Mouse (Mus musculus): ENCODE results near the gene Gstm4.

Gene Gstm4

DNA sequence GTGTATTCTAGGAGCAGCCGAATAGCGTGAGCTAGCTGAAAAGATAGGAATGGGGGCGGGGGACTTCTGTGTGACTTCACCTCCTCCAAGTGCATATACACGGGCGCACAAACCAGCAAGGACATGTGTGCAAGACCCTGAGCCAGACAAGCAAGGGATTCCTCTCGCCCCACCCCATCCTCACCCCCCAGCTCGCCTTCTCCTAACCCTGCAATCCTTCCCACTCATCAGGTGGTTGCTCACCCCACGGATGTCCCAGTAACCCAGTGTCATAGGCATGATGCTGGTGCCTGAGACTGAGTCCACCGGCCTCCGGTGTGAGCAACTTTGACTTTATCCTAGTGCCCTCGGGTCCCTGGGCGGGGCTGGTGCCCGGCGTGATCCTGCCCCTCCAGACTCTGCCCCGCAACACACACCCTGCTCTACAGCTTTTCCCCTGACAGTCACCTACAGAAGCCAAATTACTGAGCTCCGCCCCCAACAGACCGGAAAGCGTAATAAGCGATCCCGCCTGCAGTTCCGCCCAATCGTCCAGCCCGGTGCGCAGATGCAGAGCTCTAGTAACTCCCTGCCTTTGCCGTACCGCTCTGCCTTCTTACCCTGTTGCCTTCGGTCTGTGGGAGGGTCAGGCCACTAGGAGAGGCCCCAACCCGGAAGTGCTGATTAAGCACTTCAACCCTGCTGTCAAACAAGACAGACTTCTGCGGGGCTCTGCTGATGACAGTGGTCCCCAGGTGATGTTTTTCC lies at the start of gene Gstm4:
Gene Gstm4 (minus strand): TSS at position 501 of the 747 bp plus-strand sequence.
- DNase-seq = peak; percentile 91

DNA sequence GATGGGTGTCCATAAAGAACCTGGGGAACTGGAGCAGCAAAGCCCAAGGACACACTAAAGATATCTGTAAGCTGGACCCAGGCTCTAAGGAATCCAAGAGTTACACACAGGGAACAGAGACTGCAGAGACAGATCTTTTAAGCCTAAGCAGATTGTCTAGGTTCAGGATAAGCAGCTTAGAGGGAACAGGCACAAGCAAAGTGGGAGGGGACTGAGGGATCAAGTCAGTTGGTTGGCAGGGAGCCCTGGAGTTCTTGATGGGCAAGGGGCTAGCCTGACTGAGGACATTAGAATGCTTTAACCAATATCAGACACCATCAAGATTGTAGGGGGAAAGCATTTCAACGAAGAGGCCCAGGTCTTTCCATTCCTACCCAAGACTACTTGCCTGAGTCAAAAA lies 49.5 kb upstream of the Gstm4 start:
- DNase-seq = no peak

DNA sequence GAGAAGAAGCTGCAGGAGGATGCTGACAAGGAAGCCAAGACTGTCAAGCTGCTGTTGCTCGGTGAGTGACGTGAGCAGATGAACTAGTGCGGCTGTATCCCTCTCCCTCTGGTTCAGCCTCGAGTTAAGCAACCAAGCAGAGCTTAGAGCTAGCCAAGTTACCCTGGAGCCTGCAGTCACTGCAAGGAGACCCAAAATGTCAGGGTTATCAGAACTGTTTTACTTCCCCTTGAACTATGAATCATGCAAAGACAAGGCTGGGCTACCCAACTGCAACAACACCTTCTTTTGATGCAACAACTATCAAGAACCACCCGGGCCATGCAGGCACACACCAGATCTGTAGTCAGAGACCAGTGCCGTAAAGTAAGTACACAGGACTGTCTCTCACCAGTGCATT lies 48.6 kb upstream of the Gstm4 start:
- no peak for DNase-seq

DNA sequence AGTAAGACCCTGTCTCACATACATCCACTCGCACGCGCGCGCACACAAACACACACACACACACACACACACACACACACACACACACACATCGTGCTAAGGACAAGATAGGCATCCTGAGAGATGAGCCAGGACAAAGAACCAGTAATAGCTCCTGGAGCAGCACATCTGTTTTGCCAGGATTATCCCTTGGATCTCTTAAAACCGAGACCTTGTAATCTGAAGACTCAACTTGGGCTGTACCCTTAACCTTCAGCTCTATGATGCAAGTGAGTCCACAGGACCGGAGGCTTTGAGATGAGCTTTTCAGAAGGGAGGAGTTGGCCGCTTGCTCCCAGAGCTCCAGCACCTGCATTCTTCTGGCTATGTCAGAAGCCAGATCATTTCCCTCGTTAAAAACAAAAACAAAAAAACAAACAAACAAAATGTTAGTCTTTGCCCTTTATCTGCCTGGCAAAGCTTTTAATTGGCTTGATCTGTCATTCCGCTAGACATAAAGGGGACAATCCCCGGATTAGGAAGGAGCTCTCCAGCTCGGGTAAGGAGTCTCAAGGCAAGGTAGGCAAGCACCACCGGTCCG lies 47.9 kb upstream of the Gstm4 start, which contains the start of gene Gnat2:
Gene Gnat2 (plus strand): TSS at position 254 of the 580 bp plus-strand sequence.
- DNase-seq = no peak

DNA sequence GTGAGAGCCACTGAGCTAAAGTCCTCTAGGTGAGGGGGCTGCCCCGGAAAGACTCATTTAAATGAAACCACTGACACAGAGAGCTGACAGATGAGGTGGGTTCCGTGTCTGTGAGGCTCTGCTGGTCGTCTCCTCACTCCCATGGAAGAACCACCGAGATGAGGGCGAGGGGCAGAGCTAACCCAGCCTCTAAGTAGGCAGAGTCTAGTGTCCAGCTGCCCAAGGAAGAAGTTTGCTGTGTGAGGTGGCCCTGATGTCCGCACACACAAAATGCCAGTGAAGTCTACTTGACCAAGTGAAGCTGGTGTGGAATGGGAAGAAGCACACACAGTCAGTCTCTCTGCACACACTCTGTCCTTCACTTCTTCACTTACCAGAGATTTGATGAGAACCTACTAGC lies 47.3 kb upstream of the Gstm4 start:
- no peak for DNase-seq

DNA sequence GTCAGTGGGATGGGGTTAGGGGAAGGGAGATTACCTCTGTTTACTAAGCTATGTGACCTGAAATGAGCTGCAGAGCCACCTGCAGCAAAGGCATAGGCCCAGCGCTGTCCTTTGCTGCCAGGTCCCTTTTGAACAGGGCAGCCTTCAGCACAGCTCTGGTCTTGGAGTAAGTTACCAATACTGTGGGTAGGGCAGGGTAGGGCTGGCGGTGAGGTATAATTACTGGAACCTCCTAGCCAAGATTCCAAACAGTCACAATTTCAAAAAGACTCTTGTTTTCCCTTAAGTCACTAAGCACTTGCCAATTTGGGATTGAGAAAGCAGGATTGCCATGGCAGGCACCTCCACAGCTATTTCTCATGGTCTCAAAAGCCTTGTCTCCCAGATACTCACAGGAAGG lies 45.9 kb upstream of the Gstm4 start:
- no peak for DNase-seq

DNA sequence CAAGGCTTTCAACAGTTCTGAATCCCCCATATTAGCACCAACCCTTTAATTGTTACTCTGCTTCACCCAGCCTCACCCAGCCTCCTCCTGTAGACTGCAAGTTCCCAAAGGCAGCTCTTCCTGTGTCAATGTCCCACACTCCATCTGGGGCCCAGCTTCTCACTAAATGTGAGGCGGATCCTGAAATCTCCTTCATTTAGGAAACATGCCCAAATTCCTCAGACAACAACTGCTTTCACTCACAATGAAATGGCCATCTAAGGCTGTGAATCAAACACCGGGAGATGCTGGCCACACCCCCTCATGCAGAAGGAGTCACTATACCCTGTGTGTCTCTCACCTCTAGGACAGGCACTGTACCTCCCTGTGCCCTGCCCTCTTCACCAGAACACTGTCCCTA lies 45.2 kb upstream of the Gstm4 start:
- DNase-seq = no peak

DNA sequence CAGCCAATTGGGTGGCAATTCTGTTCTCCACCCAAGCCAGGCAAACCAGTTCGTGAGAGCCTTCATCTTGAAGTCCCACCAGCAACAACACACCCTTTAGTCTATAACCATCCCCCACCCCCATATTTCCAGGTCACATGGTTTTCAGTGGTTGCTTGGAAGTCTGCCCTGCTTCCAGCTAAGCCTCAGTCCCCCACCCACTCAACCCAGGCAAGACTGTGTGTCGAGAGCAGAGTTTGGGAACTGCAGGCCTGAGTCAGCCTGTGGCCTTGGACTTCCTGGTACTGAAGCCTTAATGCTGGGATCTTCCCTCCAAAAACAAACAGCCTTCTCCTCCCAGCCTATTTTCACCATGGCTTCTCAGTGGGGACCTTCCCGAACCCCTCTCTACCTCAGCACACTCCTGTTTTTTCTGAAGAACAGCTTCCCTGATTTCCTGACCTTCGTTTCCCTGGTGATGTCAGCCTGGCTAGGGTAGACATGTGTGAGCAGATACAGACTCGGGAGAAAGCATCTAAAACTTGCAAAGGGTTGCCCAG lies 44.2 kb upstream of the Gstm4 start:
- DNase-seq = no peak

DNA sequence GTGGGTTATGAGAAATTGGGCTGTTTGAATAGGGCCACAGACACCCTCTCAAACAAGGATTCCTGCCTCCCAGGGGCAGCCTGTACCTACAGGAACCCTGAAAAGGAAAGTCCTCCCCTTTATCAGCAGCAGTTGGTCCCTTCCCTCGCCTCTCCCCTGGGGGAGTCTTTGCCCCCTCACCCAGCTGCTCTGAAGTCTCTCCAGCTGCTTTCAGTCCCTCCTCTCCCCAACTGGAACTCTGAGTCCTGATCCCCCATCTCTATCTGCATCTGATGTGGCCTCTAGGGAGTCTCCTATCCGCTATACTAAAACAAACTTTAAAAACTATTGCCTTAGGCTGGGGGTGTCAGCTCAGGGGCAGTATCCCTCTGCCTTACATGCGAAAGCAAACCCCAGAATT lies 42.6 kb upstream of the Gstm4 start:
- no peak for DNase-seq

DNA sequence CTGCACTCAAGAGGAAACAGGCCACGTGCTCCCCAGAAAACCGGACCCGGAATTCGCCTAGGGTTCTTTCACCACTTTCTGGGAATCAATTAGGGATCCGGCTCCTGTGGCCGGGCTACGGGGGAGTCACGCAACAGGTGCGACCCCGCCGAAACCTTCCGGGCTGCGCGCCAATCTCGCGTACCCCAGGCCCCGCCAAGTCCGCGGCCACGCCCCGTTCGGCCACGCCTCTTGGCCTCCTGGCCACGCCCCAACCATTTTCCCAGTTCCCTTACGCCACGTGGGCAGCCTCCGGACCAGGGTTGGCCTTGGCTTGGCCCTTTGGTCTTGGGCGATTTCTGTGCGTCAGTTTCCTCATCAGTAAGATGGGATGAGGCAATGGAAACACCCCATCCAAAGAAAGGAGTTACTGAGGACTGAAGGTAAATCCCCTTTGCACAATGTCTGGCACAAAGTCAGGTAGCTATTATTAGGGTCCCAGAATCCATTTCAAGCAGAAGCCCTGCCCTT lies 41.8 kb upstream of the Gstm4 start, which contains the start of gene Ampd2:
Gene Ampd2 (minus strand): TSS at position 182 of the 510 bp plus-strand sequence.
- peak; percentile 39 for DNase-seq

DNA sequence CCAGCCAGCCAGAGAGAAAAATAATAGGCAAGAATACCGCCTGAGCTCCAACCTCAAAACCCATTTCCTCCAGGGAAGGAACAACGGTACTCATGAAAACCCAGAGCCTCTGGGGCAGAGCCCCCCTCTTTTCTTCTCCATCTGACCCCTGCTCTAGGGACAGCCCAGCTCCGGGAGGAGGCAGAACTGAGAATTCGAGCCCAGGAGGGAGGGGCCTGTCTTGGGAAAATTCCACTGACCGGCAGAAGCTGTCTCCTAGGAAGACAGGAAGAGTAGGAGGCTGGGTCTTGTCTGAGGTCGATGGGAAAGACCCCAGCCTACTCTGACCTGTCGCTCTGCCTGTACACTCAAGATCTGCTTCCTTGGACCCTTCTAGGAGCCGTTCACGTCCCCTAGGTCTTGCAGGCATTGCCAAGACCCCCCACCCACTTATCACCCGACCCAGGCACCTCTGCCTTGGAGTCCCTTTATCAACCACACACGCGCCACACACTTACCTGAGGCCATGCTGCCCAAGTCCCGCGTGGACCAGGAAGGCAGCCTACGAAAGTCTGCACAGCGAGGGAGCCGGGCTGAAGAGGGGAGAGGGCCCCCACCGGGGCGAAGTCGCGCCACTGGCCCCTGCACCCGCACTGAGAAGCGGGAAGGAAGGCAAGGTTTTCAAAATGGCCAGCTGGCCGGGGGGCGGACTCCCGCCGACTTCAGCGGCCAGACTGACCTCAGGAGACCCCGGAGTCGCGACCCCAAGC lies 41.2 kb upstream of the Gstm4 start:
- DNase-seq = peak; percentile 56

DNA sequence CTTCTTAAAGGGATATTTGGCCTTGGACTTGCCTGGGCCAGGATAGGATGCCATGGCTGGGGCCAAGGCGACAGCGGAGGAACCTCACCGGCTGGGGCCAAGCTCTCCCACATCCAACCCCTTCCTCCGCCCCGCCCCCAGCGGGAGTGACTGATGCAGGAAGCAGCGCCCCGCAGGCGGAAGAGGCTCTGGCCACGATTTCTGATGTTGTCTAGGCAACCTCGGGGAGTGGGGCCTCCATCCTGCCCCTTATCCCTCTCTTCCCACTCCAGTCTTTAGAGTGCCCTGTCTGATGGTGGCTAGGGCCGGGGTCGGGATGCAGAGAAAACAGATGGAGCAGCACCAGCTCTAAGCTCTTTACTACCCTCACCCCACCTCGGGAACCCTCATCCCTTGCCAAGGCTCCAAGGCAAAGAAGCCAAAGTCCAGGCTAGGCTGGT lies 40.6 kb upstream of the Gstm4 start:
- DNase-seq = peak; percentile 92

DNA sequence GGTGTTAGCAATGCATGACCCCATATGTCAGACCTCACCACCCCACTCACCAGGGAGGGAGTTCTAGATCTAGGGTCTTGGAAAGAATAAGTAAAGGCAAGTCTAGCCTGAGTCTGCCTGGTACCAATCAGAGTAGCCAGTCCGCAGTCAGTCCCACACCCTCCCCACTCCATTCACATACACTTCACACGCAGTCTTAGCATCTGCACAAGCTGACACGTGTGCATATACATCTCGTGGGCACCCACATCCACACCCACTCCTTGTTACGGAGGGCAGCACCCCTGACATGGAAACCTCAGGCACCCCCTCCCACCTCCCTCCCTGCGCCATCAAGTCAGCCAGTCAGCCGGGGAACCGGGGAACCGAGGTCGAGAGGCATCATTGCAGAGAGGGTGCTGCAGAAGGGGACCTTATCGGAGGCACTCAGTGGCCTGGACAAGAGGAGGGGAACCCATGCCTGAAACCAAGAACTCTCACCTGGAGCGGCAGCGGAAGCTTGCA lies 40.1 kb upstream of the Gstm4 start:
- DNase-seq = no peak

DNA sequence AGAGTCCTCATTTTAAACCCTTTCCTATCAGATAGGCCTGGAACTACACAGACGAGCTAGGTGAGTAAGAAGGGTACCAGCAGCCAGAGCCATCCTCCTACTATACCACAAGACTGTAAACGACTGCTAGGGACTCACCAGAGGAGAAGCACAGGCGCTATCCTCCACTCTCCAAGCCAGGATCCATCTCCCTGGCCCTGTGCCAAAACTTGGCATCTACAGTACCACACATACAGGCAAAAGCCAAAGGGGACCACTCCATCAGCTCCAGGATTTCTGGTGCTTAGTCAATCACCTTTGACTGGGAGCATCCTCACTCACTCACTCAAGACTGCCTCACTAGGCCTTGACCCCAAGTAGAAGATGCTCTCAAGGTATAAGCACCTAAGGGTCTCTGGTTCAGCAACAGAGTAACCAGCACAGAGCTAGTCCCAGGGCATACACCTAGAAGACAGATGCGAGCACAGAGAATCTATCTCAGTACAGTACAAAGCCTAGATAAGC lies 39.3 kb upstream of the Gstm4 start:
- DNase-seq = no peak

DNA sequence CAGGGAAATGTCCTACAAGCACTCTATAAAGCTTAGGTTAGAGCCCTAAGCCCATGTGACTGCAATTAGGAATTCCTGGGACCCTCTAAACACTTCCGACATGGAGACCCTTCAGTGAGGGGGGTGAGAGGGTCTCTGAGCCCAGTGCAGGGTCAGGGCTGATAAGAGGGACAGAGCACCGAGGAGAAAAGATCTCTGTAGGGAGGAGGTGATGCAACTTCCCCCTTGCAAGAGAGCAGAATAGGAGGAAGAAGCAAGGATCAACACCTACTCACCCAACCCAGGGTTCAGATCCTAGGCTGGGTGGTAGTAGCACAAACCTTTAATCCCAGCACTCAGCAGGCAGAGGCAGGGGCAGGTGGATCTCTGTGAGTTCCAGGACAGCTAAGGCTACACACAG lies 38.5 kb upstream of the Gstm4 start:
- DNase-seq = no peak

DNA sequence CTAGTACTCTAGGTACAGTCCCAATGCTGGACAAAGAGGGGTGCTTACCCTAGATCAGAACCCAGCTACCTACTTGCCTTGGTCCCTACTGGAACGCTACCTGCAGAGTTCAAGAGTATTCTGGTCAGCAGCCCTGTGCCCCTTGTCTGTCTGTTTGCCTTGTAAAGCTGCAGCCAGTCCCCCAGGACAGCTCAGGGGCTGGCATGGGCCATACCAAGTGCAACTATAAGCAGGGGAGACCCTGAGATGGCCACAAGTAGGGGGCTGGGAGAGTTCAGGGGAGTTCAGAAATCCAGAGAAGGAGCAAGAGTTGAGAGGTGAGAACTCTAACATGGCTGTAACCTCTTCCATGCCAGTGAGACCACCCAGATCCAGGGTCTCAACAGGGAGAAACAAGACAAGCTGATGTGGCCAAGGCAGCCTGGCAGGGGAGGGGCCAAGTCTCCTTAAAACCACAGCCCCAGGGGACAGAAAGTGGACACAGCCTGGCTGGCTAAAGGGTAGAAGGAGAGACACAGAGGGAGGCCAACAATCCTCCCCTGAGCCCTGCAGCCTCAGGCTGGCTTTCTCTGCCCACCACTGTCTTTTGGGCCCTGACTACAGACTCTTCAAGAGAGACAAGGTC lies 37.7 kb upstream of the Gstm4 start:
- no peak for DNase-seq

DNA sequence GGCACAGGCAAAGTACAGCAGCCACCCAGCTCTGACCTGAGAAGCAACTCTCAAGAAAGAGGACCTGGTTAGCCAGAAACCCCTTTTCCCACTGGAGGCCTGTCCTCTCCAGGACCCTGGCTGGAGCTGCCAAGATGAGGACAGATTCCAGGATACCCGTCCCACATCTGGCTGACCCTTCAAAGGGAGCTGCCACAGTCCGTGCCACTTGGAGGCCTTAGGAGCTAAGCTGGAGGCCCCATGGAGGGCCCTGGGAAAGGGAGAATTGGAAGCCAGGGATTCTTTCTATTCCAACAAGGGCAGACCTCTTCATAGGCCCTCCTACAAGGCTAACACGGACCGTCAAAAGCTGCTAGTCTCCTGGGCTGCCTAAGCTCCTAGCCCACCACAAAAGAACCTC lies 37.0 kb upstream of the Gstm4 start:
- no peak for DNase-seq

DNA sequence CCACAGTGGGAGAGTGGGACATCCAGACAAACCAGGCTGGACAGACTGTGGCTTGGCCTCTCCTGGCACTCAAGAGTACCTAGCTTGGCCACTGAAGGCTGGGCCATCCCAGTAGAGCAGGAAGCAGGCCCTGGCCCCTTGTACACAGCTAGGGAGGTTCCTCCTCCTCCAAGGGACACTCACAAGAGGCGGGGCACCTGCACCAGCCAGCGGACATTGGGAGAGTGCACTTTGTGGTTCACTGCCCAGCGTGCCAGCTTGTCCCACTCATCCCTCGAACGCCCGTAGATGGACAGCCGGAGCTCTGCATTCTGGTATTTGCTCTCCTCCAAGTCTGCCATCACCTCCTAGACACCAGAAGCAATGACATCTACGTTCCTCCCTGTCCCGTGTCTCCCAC lies 32.1 kb upstream of the Gstm4 start:
- no peak for DNase-seq

DNA sequence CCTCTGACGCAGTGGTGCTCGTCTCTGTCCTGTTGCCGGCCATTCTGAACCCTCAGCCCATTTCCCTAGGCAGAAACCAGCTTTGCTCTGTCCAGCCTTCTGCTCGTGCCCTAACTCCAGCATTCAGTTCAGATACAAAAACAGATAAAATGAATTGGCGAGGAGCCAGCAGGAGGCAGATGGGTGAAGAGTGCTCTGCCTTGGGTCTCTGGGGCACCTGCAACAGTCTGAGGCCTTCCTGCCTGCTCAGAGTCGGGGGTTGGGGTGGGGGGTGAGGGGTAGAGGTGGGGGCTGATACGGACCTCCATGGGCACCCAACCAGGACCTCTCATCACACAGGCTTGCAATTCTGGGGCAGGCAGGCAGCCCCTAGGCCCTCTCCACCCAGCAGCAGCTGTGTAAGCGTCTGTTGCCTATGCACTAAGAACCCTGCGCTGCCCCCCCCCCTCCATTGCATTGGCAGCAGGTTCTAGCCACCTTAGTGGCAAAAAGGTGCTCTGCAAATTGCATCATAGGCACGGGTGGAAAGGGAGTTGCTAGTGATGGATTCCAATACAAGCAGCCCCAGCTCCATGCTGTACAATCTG lies 28.4 kb upstream of the Gstm4 start:
- DNase-seq = no peak

DNA sequence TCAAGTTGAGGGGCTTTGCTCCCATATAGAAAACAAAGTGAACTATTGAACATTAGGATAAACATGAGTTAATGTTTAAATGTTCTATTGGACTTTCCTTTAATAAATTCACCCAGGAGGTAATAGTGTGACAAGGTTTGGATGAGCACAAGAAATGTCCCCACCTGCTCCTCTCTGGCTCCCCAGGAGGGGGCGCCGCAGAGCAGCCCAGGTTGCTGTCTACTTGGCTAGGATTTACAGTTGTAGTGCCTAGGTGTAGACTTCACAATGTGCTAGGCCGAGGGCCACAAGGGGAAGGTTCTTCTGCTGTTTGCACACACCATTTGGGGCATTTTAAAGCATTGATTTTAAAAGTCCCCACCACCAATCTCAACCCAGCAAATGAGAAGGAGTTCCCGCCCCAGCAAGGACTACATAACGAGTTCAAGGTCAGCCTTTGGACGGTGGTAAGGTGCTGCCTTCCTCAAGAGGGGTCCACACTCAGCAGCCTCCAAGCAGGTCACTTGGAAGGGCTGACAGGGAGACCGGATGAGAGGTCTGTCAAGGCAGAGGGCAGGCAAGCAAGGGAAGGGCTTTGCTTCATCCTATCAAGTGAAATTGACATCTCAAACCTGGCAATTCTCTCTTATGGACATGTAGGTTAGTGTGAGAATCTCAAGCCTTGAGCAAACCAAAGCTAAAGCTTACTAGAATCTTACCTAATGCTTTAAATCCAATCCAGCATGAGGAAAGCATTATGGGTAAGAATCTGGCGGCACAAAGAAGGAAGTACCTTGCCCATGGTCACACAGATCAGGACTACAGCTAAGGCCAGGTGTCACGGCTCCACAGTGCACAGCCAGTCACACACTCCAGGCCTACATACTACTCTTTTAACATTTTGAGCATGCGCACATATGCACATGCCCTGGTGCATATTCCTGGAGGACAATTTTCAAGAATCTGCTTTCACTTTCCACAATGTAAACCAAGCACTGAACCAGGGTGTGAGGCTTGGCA lies 25.9 kb upstream of the Gstm4 start:
- peak; percentile 43 for DNase-seq

Measured in layer of hippocampus, adult 9-11 months (tissue).